Mouse (Mus musculus): Measurements from ENCODE around the gene Rbp1. TPM values are rescaled to one million over a fixed set of nuclear protein-coding genes. Genes with fewer than 3 reads are reported as not detected.

Rbp1 gene
- polyA plus RNA-seq, 1 experiment from 2014 or later: 132 TPM

DNA sequence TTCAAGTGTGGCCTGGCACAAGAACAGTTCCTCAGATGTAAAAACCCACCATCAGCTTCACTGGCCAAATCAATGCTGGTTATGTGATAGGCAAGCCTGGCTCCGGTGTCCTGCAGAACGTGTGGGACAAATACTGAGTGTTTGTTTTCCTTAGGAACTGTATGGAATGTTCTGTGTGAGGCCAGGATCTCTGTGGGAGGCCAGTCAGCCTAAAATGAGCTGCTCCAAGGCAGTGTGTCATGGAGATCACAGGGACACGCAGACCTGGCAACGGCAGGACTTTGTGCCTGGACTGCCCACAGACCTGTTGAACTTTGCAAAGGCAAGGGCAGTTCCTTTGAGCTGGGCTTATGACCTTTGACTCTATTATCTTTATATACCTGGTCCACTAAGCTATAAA, 67.4 kb downstream of the Rbp1 start:
- ATAC-seq (ENCODE audit: insufficient read depth) (peak; percentile 29; the same call in 1 of the 2 replicates), DNase-seq (peak; percentile 30)
- no peak overlapping the region for H3K4me2 ChIP-seq
- no peaks in the 10 kb centered on the region for H3K36me3 ChIP-seq (ENCODE audit: insufficient read depth)
- no peak overlapping the region for H3K9ac ChIP-seq
- no peak for TF ChIP-seq CTCF (IDR thresholded peaks at IDR 0.05; ENCODE audit: low read depth)
- no peaks in the 10 kb centered on the region for H3K9me3 ChIP-seq (ENCODE audit: low read depth, low read length)
- 14% methylated on average over 4 of the region's 4 CpGs for WGBS
- no peak overlapping the region for H3K27ac ChIP-seq (ENCODE audit: low read depth)
- H3K4me1 ChIP-seq (ENCODE audit: insufficient read depth): 0 out of 2 replicates have a peak, but pooled peaks cover 3% of the 10 kb centered on the region
- H3K27me3 ChIP-seq (ENCODE audit: insufficient read depth, low read length): no peaks in the 10 kb centered on the region
- H3K4me3 ChIP-seq (ENCODE audit: low read depth, low read length): no peak overlapping the region

DNA sequence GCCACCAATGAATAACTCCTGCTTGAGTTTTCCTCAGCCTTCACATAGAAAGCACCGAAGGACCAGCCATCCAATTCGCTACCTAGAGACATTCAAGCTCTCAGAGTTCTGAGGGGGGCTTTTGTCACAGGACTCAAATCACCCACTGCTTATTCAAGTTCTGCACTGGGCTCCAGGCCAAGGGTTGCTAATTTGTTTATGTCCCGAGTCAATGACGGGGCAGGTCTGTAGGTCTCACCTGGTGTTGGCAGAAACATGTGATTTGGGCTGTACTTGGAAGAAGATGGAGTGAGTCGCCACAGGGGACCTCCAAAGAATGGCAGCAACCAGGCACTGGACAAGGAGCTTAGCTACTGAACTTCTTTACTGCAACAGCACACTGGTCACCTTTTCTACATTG, 68.3 kb downstream of the Rbp1 start:
- Histone ChIP-seq H3K36me3 (ENCODE audit: insufficient read depth) (no peaks in the 10 kb centered on the region), H3K4me3 (ENCODE audit: low read depth, low read length) (no peak overlapping the region), H3K4me2 (no peak overlapping the region), H3K27me3 (ENCODE audit: insufficient read depth, low read length) (no peaks in the 10 kb centered on the region), H3K27ac (ENCODE audit: low read depth) (no peak overlapping the region), H3K4me1 (ENCODE audit: insufficient read depth) (0 out of 2 replicates have a peak, but pooled peaks cover 3% of the 10 kb centered on the region), H3K9ac (no peak overlapping the region), H3K9me3 (ENCODE audit: low read depth, low read length) (no peaks in the 10 kb centered on the region)
- WGBS: 77% methylated on average over 5 of the region's 5 CpGs
- DNase-seq (no peak), ATAC-seq (ENCODE audit: insufficient read depth) (no peak)
- TF ChIP-seq CTCF (IDR thresholded peaks at IDR 0.05; ENCODE audit: low read depth): no peak

GRCm38 (mm10) chr9:98492212-98492611, 69.5 kb downstream of the Rbp1 start:
- H3K4me1 ChIP-seq (ENCODE audit: insufficient read depth): 0 out of 2 replicates have a peak, but pooled peaks cover 3% of the 10 kb centered on the region
- H3K9me3 ChIP-seq (ENCODE audit: low read depth, low read length): no peaks in the 10 kb centered on the region
- H3K4me2 ChIP-seq: no peak overlapping the region
- no peaks in the 10 kb centered on the region for H3K27me3 ChIP-seq (ENCODE audit: insufficient read depth, low read length)
- H3K36me3 ChIP-seq (ENCODE audit: insufficient read depth): no peaks in the 10 kb centered on the region
- no peak overlapping the region for H3K4me3 ChIP-seq (ENCODE audit: low read depth, low read length)
- DNase-seq (no peak), ATAC-seq (ENCODE audit: insufficient read depth) (no peak)
- 58% methylated on average over 5 of the region's 5 CpGs for WGBS
- TF ChIP-seq CTCF (IDR thresholded peaks at IDR 0.05; ENCODE audit: low read depth): no peak
- no peak overlapping the region for H3K27ac ChIP-seq (ENCODE audit: low read depth)
- no peak overlapping the region for H3K9ac ChIP-seq

DNA sequence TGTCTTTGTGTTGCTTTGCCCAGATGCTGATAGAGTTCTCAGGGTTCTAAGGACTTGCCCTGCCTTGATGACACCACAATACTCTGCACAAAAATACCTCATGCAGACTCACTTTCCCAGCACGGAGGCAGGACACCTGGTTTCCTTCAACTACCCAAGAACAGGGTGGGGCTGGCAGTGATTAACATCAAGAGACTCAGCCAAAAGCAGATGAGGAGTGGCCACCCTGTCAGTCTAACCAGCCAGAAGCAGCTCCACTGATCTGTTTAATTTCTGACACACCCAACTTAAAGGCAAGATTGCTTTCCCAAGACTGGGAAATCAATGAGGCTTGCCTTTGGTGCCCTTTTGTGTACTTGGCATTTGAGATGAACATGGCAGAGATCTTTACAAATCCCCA, 70.1 kb downstream of the Rbp1 start:
- H3K27me3 ChIP-seq (ENCODE audit: insufficient read depth, low read length): no peaks in the 10 kb centered on the region
- no peaks in the 10 kb centered on the region for H3K36me3 ChIP-seq (ENCODE audit: insufficient read depth)
- ATAC-seq (ENCODE audit: insufficient read depth): no peak
- H3K4me2 ChIP-seq: no peak overlapping the region
- no peak overlapping the region for H3K4me3 ChIP-seq (ENCODE audit: low read depth, low read length)
- H3K9ac ChIP-seq: no peak overlapping the region
- no peak for DNase-seq
- WGBS: 57% methylated on average over 1 of the region's 1 CpGs
- H3K27ac ChIP-seq (ENCODE audit: low read depth): no peak overlapping the region
- no peak for TF ChIP-seq CTCF (IDR thresholded peaks at IDR 0.05; ENCODE audit: low read depth)
- no peaks in the 10 kb centered on the region for H3K9me3 ChIP-seq (ENCODE audit: low read depth, low read length)
- H3K4me1 ChIP-seq (ENCODE audit: insufficient read depth): peaks cover 8% of the 10 kb centered on the region

Other genes with a start within 250 kb of the Rbp1 start
- gene Nmnat3, start 135.5 kb upstream of the Rbp1 start, polyA plus RNA-seq (2014; fragmentation: Nextera tagmentation; extraction: Ambion mirVana): 5.2 and 5.3 TPM in 2 replicates
- gene Rbp2, start 63.2 kb downstream of the Rbp1 start, polyA plus RNA-seq (2014; fragmentation: Nextera tagmentation; extraction: Ambion mirVana): 0.43 TPM in 1 of 2 replicates, not detected in the other
- gene Copb2, start 140.8 kb downstream of the Rbp1 start, polyA plus RNA-seq (2014; fragmentation: Nextera tagmentation; extraction: Ambion mirVana): 186 and 196 TPM in 2 replicates
- 51.0 and 54.4 TPM in 2 replicates for gene Mrps22, start 178.7 kb downstream of the Rbp1 start, polyA plus RNA-seq (2014; fragmentation: Nextera tagmentation; extraction: Ambion mirVana)

Data from lung, embryonic 14.5 days (tissue).